In genomic region chr8:84147324-84147766, GRCm38 (mm10) we compare ENCODE assay signal across 7 mouse cellular contexts. TPM values are rescaled to one million over a fixed set of nuclear protein-coding genes. Genes with fewer than 3 reads are reported as not detected.
DNase-seq lines count a peak whose midpoint lies in the region.

No protein-coding gene starts in this region.

- peak overlapping the region; percentile 71 for H3K4me3 ChIP-seq in erythroblast, embryonic 14.5 days (replicated peaks)

- peaks cover 19% of the 10 kb centered on the region for H3K36me3 ChIP-seq in erythroblast, embryonic 14.5 days (ENCODE audit: control insufficient read depth)

- DNase-seq in urinary bladder, adult 2 months (ENCODE audit: low spot score), result peak; percentile 43
- DNase-seq in urinary bladder, postnatal 4 days (ENCODE audit: low spot score in 2 of 2), result no peak
- DNase-seq in kidney, postnatal 10 days, result peak; percentile 69
- peak; percentile 48 for DNase-seq in lung, postnatal 25 days (ENCODE audit: low spot score)
- DNase-seq in testis, postnatal 14 days (ENCODE audit: low spot score), result peak; percentile 61
- no peak for DNase-seq in adrenal gland, adult (ENCODE audit: inconsistent age in 2 of 2, low spot score in 1 of 2)

- H3K9me3 ChIP-seq in erythroblast, embryonic 14.5 days (ENCODE audit: control insufficient read depth, low read length), result no peaks in the 10 kb centered on the region

- peaks cover 23% of the 10 kb centered on the region for H3K4me1 ChIP-seq in erythroblast, embryonic 14.5 days (ENCODE audit: control insufficient read depth)

- no peaks in the 10 kb centered on the region for H3K27me3 ChIP-seq in erythroblast, embryonic 14.5 days (ENCODE audit: control insufficient read depth)

RNA-seq across cellular contexts. Expression of gene Cc2d1a, which starts 0.4 kb away (rescaled TPM):
- polyA plus RNA-seq in urinary bladder, adult 2 months (2012; rRNA removed), result 18.5 and 22.3 TPM in 2 replicates
- polyA plus RNA-seq in erythroblast, embryonic 14.5 days (2012), result 1.0 and 1.4 TPM in 2 replicates

RNA-seq across cellular contexts. Expression of gene 4930432K21Rik, which starts 0.5 kb away (rescaled TPM):
- polyA plus RNA-seq in urinary bladder, adult 2 months (2012; rRNA removed), result 0.62 and 0.74 TPM in 2 replicates
- polyA plus RNA-seq in erythroblast, embryonic 14.5 days (2012), result not detected in 2 replicates

RNA-seq across cellular contexts. Expression of gene Podnl1, which starts 21.6 kb away (rescaled TPM):
- 0.66 and 1.1 TPM in 2 replicates for polyA plus RNA-seq in urinary bladder, adult 2 months (2012; rRNA removed)
- polyA plus RNA-seq in erythroblast, embryonic 14.5 days (2012), result not detected in 2 replicates

RNA-seq across cellular contexts. Expression of gene Nanos3, which starts 37.7 kb away (rescaled TPM):
- 0.13 TPM in 1 of 2 replicates, not detected in the other for polyA plus RNA-seq in urinary bladder, adult 2 months (2012; rRNA removed)
- polyA plus RNA-seq in erythroblast, embryonic 14.5 days (2012), result not detected in 2 replicates

RNA-seq across cellular contexts. Expression of gene Dcaf15, which starts 42.8 kb away (rescaled TPM):
- polyA plus RNA-seq in urinary bladder, adult 2 months (2012; rRNA removed), result 20.4 and 26.6 TPM in 2 replicates
- polyA plus RNA-seq in erythroblast, embryonic 14.5 days (2012), result 4.7 and 4.9 TPM in 2 replicates

Comparison
In these comparisons a context has a peak if more than half of its experiments do, and no peak if none do; other contexts are left out.
1. DNase-seq: peak in urinary bladder, adult 2 months (single experiment), kidney, postnatal 10 days (single experiment), lung, postnatal 25 days (single experiment) and testis, postnatal 14 days (single experiment); none in urinary bladder, postnatal 4 days (0 of 2) and adrenal gland, adult (0 of 2).